Mouse (Mus musculus): Measurements from ENCODE around the gene Smad1.
A peak's percentile ranks its signal among the peaks of the same experiment; 100 is the strongest.

Gene Smad1

DNA sequence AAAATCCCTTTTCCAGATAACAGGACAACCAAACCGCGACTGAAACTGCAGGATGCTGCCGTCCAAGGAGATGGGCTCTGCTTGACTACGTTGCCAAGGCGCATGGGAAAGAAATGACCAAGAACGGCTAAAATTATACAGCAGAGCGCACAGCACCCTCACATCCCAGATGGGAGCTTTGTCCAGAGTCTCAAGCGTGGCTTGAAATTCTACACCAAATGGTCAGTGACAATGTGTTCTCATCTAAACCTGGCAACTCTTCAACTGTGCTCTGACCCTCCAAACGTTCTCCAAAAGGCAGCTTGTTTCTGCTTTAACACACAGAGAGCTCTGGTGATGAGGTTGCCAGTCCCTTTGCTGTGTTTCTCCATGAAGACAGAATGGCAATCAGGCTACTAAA lies 39.0 kb downstream of the Smad1 start:
- no peak for DNase-seq (ENCODE audit: low spot score in 2 of 2)

DNA sequence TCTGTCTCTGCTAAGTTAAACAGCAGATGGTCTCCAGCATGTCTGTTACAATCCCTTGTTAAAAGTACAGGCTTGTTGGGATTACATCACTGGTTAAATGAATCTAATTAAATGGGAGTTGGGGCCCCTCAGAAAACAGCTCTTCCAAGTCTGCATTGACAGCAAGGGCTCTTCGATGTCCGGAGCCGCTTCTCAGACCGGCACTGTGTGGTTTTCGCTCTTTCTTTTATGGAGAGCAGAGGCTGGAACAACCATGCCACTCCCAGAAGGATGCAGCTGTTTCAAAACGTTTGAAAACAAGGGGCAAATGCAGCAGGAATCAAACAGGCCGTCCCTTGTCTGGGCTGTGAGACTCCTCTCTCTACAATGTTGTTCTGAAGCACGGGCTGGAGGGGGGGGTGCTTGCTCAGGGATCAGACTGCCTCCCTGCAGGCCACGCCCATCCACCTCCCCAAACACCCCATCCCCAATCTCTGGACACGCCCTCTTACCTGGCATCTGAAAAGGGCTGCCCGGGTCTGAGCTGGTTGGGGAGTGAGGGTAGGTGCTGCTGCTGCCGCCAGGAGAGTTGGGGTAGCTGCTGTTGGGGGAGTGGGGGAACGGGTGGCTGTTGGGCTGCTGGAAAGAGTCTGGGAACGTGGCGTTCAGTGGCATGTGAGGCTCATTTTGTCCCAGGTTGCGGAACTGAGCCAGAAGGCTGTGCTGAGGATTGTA lies 43.4 kb downstream of the Smad1 start:
- no peak for DNase-seq (ENCODE audit: low spot score in 2 of 2)

DNA sequence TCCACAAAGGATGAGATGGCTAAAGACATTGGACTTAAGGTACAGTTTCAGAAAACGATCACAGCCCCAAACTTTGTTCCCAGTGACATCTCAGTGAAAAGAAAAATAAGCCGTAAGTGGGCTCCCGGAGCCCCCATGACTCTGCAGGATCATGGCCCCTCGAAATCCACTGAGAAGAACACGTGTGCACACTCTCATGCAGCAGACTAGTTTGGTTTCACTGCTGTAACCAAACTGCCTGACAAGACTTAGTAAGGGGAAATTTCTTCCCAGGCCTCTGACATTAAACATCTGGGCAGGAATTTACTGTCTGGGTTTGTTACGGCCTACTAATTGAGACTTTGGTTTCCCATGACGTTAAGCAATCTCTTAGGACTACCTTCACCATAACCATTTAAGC lies 45.3 kb downstream of the Smad1 start:
- no peak for DNase-seq (ENCODE audit: low spot score in 2 of 2)

DNA sequence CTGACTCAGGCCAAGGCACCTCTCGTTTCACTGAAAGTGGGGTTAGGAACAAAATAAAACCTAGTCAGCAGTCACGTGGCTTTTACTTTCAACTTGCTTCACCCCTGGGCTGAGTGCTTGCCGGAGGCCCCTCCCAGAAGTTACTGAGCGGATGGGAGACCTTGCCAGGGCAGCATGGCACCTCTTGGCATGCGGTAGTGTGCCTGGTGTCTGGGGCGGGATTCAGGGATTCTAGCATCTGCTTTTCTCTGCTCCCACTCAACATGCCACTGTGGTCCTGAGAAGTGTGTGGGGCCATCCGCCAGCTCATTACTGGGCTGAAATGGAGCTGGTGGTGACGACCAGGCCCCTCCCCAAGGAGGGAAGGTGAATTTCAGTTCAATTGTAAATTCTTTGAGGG lies 47.4 kb downstream of the Smad1 start:
- no peak for DNase-seq (ENCODE audit: low spot score in 2 of 2)

DNA sequence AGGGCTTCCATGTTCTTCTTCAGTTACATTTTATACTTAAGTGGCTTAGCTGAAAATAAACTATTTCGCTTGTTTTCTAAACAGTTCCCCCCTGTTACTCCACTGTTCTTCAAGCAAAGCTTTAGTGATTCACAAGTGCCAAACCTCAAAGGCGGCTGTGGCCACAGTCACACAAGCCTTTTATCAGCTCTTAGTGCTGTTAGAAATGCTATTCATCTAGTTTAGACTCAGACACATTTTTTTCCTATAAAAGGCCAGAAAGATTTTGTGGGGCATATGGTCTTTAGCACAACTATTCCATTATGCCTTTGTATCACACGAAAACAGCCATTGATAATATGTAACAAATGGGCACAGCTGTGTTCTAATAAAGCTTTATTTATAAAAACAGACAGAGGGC lies 48.5 kb downstream of the Smad1 start:
- DNase-seq (ENCODE audit: low spot score in 2 of 2) = no peak

DNA sequence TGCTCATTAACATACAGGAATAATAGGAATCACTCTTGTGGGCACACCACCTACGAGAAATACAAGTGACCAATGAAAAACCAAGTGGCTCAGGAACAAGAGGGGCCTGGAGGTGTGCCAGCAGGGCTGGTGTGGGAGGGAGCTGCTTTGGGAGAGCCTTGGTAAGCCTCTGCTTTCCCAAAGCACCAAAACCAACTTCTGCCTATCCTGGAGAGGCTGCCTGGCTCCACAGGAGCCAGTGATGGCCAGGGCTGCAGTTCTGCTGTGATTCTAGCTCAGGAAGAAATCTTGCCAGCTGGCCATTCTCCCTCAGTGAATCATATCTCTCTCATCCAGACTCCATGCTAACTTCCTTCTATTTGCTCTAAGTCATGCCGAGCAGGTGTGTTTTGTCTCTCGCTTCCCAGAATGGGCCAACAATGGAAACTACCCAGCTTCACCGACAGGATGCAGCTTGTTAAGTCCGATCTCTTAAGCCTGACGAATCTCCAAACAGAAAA lies 49.2 kb downstream of the Smad1 start:
- no peak for DNase-seq (ENCODE audit: low spot score in 2 of 2)

GRCm38 (mm10) chr8:79346414-79346813 lies 52.9 kb downstream of the Smad1 start:
- no peak for DNase-seq (ENCODE audit: low spot score in 2 of 2)

DNA sequence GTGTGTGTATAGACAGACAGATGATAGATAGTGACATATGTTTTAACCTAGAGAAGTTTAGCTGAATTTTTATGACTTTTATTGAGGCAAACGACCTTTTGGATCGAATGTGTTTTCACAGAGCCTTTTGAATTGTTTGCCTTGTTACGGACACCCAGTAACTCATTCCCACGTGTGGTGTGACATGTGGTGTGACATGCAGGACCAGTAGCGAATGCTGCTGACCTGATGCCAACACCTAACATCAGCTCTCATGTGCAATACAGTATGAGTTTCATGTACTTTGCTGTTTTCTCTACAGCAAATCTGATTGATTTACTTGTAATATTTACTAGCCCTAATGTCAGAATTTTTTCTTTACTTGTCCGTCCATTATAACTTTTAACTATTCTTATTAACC lies 53.5 kb downstream of the Smad1 start:
- no peak for DNase-seq (ENCODE audit: low spot score in 2 of 2)

- DNase-seq (ENCODE audit: low spot score in 2 of 2) = no peak
These were observed 58.1 kb downstream of the Smad1 start for GRCm38 (mm10) chr8:79341236-79341635.

- peak in 1 of 2 experiments; percentile 20 for DNase-seq (ENCODE audit: low spot score in 2 of 2)
These were observed 59.8 kb downstream of the Smad1 start for GRCm38 (mm10) chr8:79339555-79339954.

DNA sequence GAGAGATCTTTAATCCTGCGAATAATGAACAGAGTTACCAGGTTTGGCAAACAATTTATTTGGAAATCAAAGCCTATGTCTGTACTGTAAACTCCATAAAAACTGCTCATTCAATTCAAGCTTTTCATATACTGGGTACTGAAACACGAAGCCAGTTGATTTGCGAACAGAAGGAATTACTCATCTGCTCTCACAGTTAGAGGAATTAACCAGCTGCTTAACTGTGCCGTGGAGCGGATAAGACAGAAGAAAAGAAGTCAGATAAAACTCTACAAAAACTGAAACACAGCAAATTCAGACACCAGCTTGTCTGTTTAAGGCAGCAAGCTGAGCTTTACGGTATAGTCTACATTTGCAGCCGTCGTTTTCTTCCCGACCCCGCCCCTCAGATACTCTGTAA lies 60.7 kb downstream of the Smad1 start:
- no peak for DNase-seq (ENCODE audit: low spot score in 2 of 2)

DNA sequence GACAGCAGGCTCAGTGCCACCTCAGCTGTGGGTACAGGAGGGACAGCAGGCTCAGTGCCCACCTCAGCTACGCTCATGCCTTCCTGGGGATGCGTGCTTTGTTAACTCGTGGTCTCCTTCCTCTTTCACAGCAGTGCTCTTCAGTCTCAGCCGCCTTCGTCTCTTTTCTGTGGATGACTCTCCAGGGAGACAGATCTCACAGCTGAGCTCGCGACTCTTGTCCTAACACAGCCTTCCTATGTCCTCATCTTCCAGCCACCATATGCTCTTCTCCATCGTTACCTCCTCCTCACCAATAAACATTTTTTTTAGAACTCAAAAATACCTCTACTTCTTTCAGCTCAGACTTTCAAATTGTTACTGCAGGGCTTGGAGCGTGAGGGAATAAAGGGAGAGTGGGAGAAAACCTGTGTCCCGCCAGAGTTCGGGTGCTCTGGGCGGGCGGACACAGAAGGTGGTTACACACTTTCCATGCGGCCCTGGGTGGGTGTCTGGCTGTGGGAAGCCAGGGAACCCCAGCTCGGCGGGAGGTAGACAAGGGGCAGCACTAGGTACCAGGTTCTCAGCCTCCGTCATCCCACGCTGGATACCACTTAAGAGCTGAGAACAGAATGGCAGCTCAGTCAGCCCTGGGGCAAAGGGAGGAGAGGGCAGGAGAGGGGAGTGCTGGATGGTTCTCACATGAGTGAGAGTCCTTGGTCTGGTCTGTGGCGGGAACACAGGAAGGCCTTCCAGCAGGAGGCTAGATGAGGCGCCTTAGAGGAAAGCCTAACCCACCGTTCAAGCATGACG lies 67.0 kb downstream of the Smad1 start:
- no peak for DNase-seq (ENCODE audit: low spot score in 2 of 2)

- no peak for DNase-seq (ENCODE audit: low spot score in 2 of 2)
These were observed 67.7 kb downstream of the Smad1 start for GRCm38 (mm10) chr8:79331571-79331970.

DNA sequence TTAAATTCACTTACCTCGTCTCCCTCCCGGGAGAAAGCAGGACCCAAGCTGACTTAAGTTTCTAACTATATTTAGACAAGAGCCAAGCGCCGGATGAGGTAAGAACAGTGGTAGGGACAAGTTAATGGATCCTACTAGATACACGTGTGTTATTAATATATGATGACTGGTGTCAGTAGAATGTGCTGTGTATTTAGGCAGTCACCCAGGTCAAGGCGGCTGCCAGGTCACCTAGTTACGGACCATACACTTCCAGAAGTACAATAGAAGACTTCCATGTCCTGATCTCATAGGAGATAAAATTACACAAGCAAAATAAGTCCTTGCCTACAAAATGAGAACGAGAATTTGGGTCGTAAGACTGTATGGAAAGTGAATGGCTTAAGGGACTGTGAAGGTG lies 68.3 kb downstream of the Smad1 start:
- no peak for DNase-seq (ENCODE audit: low spot score in 2 of 2)

- DNase-seq (ENCODE audit: low spot score in 2 of 2) = no peak
These were observed 69.6 kb downstream of the Smad1 start for GRCm38 (mm10) chr8:79329735-79330134.

DNA sequence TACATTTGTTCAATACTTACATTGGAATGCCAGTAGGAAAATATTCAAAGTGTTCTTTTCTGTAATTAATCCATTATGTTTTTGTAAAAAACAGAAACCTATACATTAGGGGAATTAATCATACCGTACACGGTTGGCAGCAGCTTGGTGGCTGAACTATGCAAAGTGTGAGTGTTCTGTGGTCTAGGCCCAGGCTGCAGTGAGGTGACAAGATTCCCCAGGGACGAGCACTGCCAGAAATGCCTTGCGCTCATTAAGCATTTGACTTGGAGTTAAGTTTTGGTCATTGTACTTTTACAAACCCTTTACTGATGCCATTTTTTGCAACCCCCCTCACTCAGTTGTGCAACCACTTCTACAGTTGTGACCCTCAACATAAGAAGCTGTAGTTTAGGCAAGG lies 70.1 kb downstream of the Smad1 start:
- DNase-seq (ENCODE audit: low spot score in 2 of 2) = no peak

DNA sequence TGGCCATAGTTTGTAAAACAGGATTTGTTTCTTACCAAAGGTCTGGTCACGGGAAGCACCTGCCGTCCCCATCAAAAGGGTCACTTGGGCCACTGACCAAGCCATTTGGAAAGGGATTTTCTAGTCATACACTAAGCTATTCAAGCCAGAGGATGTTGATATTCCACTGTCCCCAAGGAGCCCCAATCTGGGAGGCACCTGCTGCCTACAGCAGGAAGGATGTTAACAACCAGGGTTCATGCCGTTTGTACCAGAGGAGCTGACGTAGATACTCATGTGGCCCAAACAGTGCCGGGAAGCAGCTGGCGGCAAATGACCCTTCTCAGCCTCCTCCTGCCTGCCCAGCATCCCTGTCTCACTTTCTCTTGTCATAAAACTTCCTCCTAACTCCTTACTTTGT lies 73.8 kb downstream of the Smad1 start:
- no peak for DNase-seq (ENCODE audit: low spot score in 2 of 2)

DNA sequence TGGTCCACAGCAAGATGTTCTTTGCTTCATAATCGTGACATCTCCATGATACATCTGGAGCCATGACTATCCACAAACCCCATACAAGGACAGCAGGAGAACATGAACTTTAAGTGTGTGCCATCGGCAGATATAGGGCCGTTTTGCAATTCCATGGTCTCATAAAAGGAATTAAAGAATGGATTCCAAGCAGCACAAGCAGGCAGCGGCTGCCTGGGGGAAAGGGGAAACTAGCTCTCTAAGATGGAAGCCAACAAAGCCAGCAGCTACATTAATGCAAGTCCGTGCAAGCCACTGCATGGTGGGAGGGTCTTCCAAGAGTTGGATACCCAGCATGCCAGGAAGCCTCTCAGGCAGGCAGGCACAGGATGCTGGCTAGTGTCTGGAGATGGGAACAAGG lies 74.4 kb downstream of the Smad1 start:
- DNase-seq (ENCODE audit: low spot score in 2 of 2) = no peak

DNA sequence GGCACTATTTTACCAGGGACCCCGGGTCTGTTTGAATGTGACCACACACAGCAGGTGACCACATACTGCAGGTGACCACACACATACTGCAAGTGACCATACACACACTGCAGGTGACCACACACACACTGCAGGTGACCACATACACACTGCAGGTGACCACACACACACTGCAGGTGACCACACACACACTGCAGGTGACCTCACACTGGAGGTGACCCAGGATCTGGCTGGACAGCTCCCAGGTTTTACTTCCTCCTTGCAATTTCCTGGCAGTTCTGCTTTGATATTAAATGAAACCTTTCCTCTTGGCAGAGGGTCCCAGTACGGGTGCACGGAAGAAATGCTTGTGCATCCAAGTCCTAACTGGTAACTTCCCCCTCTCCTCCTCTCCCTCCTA lies 75.3 kb downstream of the Smad1 start:
- DNase-seq (ENCODE audit: low spot score in 2 of 2) = no peak

- no peak for DNase-seq (ENCODE audit: low spot score in 2 of 2)
These were observed 76.2 kb downstream of the Smad1 start for GRCm38 (mm10) chr8:79323121-79323520.

DNA sequence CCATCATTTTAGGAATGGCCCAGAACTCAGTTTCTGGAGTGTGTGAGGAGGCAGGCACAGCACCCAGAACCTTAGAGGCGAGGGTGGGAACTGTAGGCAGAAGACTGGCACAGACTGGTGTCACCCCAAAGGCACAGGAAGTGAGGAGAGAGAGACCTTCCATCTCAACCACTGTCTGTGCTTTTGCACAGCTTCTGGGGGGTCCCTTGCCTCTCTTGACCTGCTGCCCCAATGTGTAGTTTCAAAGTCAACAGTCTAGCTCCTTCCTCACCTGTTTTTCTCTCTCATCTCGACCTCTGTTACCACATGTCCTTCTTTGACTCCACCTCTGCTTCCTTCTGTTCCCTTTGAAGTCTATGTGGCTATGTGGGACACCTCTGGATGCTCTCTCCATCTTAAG lies 88.5 kb downstream of the Smad1 start:
- no peak for DNase-seq (ENCODE audit: low spot score in 2 of 2)

DNA sequence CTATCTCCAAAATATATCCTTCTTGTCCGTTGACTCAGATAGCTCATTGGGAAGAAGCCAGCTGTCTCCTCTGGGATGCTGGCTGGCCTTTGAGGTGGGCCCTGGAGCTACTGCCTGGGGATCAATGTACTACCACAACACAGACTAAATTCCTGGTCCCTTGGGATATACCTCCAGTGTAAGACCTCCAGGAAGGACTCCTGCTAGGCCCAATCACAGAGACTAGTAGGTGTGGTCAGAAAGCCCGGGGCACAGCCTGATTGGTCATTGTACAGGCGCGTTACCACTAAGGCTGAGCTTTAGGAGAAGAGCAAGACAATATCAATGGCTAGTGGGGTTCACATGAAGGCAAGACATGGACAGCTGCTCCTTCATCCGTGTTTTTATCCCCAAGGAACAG lies 93.4 kb downstream of the Smad1 start:
- no peak for DNase-seq (ENCODE audit: low spot score in 2 of 2)

DNA sequence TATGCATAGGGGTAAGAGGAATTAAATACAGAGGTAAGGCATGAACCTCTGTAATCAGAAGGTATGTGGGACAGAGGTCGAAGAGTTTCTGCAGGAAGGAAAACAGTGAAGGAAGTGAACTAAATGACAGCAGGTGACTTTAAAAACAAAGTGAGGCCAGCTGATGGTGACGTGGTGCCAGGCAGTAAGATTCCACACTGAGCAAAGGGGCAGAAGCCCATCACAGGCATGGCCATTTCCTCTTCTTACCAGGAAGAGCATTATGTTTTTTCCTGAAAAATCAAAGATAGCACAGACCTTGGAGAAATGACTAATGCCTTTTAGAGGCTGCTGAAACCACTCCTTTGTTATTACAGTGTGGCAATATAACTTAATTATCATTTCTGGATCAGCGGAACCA lies 97.8 kb downstream of the Smad1 start:
- no peak for DNase-seq (ENCODE audit: low spot score in 2 of 2)

Data from spleen, postnatal 14 days (tissue).